Mouse (Mus musculus) macrophage (primary cell): Measurements from ENCODE around the gene Zfp146. TPM values are rescaled to one million over a fixed set of nuclear protein-coding genes. Genes with fewer than 3 reads are reported as not detected.

Source experiments
- H3K27ac ChIP-seq: fragments of 350-480 bp; formaldehyde crosslinking; 2 replicates; pipeline ENCODE4 v1.9.0; 2021
- H3K36me3 ChIP-seq: fragments of 350-480 bp; formaldehyde crosslinking; 2 replicates; pipeline ENCODE4 v1.9.0; 2021; ENCODE audit errors: inconsistent target
- H3K4me3 ChIP-seq: fragments of 350-480 bp; formaldehyde crosslinking; 2 replicates; pipeline ENCODE4 v1.9.0; 2021; ENCODE audit errors: inconsistent target
- H3K79me2 ChIP-seq: fragments of 350-480 bp; formaldehyde crosslinking; 2 replicates; pipeline ENCODE4 v1.9.0; 2021; ENCODE audit errors: inconsistent target
- WGBS: methylation state at CpG from one replicate; pipeline ENCODE4 v1.1.7; 2026; ENCODE audit warnings: inconsistent platforms; ENCODE audit not compliant: missing documents; 5-methylcytosine and 5-hydroxymethylcytosine counted together
- polyA plus RNA-seq: library from polyadenylated mRNA; stranded (reverse); fragments of 250-400 nt; gene quantifications from 3 replicates; pipeline ENCODE4 v1.2.4, GENCODE M21; 2018; ENCODE audit warnings: inconsistent platforms

The Zfp146 gene
- polyA plus RNA-seq, 1 experiment from 2014 or later = 34.1 TPM

DNA sequence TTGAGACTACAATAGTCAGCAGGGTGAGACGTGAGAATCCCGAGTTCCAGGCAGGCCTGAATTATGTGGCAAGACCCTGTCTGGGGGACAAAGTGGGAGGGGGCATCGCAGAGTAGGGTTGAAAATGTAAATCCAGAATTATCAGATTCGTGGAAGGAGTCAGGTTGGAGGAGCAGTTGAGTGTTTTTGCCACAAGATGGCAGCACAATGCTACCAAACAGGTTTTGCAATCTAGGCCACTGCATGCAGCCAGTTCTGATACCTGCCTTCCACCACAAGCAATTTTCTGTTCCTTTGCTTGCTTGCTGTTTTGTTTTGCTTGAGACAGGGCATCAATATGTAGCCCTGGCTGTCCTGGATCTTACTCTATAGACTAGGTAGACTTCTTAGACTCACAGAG lies 11.8 kb upstream of the Zfp146 start:
- WGBS = 4% methylated on average over 4 of the region's 4 CpGs
- no peak overlapping the region for H3K4me3 ChIP-seq
- H3K36me3 ChIP-seq = peaks cover 14% of the 10 kb centered on the region; the same call in 1 of the 2 replicates
- H3K27ac ChIP-seq = no peak overlapping the region
- no peaks in the 10 kb centered on the region for H3K79me2 ChIP-seq

DNA sequence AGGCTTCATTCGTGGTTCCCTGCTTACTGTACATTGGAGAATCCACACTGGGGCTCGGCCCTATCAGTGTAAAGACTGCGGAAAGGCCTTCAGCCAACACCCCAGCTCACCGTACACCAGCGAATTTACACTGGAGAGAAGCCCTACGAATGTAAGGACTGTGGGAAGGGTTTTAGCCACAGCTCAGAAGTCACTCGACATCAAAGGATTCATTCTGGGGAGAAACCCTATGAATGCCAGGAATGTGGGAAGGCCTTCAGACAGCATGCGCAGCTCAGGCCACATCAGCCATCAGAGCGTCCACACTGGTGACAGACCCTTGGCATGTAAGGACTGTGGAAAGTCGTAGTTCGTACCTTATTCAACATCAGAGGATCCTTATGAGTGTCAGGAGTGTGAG lies 8.7 kb upstream of the Zfp146 start:
- Histone ChIP-seq H3K4me3 (no peak overlapping the region), H3K36me3 (peaks cover 14% of the 10 kb centered on the region; the same call in 1 of the 2 replicates), H3K79me2 (no peaks in the 10 kb centered on the region), H3K27ac (no peak overlapping the region)
- WGBS = 97% methylated on average over 11 of the region's 11 CpGs

DNA sequence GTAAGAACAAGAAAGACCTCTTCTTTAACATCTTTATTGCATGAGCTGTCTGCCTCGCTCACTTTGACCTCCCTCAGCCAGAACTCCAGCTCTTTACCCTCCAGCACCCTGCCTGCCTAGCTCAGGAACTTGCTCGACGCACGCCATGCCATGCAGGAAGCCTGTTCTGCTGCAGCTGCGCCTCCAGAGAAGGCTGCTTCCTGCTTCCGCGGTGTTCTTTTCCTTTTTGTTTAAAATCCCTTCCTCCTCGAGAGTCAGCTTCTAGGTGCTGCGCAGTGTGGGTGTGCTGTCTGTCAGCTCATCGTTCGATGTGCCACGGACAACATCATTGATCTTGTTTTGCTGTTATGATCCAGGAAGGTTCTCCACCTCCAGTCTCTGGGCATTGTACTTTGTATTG lies 6.9 kb upstream of the Zfp146 start:
- 36% methylated on average over 12 of the region's 12 CpGs for WGBS
- Histone ChIP-seq H3K36me3 (peaks cover 14% of the 10 kb centered on the region; the same call in 1 of the 2 replicates), H3K27ac (no peak overlapping the region), H3K4me3 (no peak overlapping the region), H3K79me2 (no peaks in the 10 kb centered on the region)

DNA sequence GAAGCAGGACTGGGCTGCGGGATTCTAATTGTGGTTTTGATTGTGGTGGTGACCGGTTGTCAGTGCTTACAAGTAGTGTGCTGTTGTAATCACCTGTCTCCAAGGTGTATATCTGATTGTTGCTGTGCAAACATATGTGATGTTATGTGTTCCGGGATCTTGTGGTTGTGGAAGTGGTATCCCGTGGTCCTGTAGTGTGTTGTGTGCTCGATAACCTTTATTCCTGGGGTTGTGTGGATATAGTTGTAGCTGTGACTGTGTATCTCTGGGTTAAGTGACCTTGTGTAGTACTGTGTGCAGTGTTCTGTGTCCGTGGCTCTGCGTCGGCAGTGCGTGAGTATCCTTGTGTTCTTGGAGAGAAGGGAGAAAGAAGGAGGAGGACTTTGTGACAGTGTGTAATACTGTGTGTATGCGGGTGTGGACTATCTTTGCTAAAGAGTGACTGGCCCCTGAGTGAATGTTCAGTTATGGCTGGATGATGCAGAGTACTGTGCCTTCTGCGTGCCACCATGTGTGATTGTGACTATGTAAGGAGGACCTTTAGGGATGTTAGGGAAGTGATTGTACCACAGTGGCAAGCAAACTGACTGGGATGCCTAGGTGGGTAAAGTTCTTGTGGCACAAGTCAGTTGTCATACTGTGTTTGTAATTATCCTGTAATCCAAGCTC lies 867 bp upstream of the Zfp146 start:
- H3K27ac ChIP-seq = peak overlapping the region; percentile 80
- no peaks in the 10 kb centered on the region for H3K36me3 ChIP-seq
- H3K79me2 ChIP-seq = peaks cover 41% of the 10 kb centered on the region
- WGBS = 21% methylated on average over 11 of the region's 11 CpGs
- H3K4me3 ChIP-seq = peak overlapping the region; percentile 95

DNA sequence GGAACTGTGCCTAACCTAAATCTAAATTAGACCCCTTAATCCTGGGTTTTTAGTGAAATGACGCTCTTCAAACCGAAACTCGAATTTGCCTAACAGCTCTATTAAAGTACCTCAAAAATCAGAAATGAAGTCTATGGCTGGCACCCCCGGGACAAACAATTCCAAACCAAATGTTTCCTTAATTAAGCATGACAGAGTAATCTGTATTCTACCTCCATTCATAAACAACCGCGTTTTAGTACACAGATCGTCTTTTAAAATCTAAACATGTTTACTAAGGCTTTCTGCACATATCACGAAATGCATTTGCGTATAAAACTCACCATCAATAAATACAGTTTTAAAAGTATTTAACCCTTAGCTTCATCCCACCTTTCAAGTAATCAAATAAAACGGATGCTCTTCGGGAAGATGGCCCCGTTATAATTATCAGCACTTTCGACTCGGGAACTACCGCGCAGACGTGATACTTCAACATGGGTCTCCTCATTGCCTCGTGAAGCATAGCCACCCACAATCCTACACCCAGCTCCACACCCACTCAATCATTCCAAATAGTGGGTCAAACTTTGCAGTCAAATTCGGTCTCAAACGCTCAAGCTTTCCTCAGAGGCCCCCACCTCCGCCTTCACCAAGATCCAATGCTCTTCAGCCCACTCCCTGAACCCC lies 502 bp downstream of the Zfp146 start:
- peak overlapping the region; percentile 95 for H3K4me3 ChIP-seq
- 1% methylated on average over 21 of the region's 21 CpGs for WGBS
- H3K27ac ChIP-seq = peak overlapping the region; percentile 80
- H3K36me3 ChIP-seq = no peaks in the 10 kb centered on the region
- H3K79me2 ChIP-seq = peaks cover 55% of the 10 kb centered on the region

DNA sequence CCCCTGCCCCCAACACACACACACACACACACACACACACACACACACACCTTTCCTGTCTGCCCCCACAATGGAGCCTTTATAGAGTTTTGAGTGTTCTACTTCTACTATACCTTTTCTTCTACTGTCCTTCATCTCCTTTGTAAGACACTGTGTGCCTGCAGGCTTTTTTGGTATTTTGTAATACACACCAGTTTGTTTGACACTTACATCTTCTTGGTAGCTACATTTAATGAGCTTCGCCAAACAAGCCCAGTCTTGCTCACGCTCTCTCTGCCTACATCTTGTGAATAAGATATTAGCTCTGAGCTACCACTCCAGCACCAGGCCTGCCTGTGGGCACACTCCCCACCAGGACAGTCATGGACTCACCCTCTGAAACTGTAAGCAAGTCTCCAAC lies 4.8 kb downstream of the Zfp146 start:
- peaks cover 84% of the 10 kb centered on the region for H3K79me2 ChIP-seq
- H3K36me3 ChIP-seq = peaks cover 42% of the 10 kb centered on the region
- 93% methylated on average over 2 of the region's 2 CpGs for WGBS
- no peak overlapping the region for H3K4me3 ChIP-seq
- H3K27ac ChIP-seq = no peak overlapping the region

DNA sequence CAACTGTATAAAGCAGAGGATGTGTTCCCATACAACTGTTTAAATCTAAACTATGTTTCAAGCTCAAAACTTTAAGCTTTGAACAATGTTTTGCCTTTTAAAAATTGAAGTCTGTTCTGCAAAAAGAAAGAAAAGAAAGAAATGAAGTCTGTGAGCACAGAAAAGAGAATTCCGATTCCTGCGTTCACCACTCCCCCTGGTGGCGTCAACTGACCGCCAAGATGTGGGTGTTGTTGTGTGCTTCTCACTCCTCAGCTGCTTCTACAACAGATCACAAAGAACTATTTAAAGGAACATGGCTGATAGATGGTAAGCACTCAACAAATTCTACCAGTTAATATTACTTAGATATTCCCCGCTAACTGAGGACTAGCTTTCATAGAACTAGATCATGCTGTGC lies 6.4 kb downstream of the Zfp146 start:
- Histone ChIP-seq H3K4me3 (no peak overlapping the region), H3K27ac (no peak overlapping the region), H3K36me3 (peaks cover 51% of the 10 kb centered on the region), H3K79me2 (peaks cover 70% of the 10 kb centered on the region)
- 98% methylated on average over 5 of the region's 5 CpGs for WGBS

DNA sequence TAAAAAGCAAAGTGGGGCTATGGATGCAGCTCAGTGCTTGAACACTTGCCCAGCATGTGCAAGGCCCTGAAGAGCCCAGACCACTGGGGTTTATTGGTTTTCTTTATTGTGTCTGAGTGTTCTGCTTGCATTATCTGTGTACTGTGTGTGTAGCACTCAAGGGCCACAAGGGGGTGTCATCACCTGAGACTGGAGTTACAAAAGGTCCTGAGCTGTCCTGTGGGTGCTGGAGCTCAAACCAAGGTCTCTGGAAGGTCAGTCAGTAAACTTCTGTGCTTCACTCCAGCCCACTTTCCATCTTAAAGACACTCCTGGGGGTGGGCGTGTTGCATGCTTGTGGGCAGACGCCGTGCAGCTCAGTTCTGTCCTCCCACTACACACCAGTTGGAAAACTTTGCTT lies 14.0 kb downstream of the Zfp146 start:
- Histone ChIP-seq H3K79me2 (no peaks in the 10 kb centered on the region), H3K27ac (no peak overlapping the region), H3K4me3 (no peak overlapping the region), H3K36me3 (peaks cover 18% of the 10 kb centered on the region)
- 92% methylated on average over 3 of the region's 3 CpGs for WGBS

DNA sequence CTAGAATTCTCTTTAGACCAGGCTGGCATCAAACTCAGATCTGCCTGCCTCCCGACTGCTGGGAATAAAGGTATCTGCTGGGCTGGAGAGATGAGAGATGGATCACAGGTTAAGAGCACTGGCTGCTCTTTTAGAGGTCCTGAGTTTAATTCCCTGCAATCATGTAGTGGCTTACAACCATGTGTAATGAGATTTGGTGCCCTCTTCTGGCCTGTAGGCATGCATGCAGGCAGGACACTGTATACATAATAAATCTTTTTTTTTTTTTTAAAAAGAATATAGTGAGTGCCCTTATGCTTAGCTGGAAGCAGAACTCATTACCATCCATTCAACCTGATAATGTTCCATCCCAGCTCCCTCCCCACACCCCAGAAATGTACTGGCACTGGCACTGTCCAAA lies 15.5 kb downstream of the Zfp146 start:
- 90% methylated on average over 1 of the region's 1 CpGs for WGBS

DNA sequence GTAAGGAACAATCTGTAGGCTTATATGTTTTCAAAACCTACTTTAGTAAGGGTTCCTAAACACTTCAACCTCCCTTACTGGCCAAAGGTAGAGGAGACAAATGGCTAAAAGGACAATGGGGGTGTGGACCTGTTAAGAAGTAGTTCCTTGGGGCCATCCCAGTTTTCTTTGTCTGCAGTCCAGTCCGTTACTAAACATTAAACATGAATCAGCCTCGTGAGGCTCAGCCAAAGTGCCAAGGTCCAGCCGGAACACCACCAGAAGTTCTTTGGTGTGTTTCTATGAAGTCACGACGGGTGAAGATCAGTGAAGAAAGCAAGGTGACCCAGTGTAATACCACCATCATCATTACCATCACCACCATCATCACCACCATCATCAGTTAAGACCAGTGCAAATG lies 22.5 kb downstream of the Zfp146 start:
- WGBS = 96% methylated on average over 5 of the region's 5 CpGs
- Histone ChIP-seq H3K27ac (no peak overlapping the region), H3K36me3 (no peaks in the 10 kb centered on the region), H3K79me2 (no peaks in the 10 kb centered on the region), H3K4me3 (no peak overlapping the region)

More for the DNA sequence above, 15.5 kb downstream of the Zfp146 start:
- peaks cover 4% of the 10 kb centered on the region; the same call in 1 of the 2 replicates for H3K36me3 ChIP-seq
- no peak overlapping the region for H3K27ac ChIP-seq
- no peaks in the 10 kb centered on the region for H3K79me2 ChIP-seq
- no peak overlapping the region for H3K4me3 ChIP-seq

DNA sequence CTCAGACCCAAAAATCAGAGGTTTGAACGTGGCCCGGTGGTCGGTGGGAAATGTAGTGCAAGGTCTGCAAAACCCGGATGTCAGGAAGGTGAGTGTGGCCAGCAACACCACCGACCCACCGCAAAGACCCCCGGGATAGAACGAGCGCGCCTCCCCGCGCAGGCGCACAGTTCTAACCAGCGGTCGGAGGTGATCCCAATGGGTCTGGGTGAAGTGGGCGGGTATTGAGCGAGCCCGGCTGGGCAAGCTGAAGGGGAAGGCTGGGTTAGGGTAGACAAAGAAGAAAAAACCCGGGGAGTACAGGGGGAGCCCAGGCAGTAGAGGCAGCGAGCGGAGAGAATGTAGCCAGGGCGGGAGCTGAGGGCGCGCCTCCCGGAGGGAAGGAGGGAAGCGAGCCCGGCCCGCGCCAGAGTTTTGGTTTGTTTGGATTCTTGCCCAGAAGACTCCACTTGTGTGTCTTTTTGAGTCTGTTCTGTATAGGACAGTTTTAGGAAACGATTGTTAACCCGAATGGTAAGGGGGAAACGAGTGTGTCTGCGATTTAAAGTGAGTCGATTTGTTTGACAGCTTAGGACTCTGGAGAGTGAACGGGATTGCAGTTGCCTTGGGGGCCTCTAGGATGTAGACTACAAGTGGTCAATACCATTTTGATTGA lies 25.9 kb downstream of the Zfp146 start:
- Histone ChIP-seq H3K36me3 (no peaks in the 10 kb centered on the region; the same call in 1 of the 2 replicates), H3K79me2 (no peaks in the 10 kb centered on the region; the same call in 1 of the 2 replicates), H3K27ac (no peak overlapping the region), H3K4me3 (no peak overlapping the region)
- WGBS = 10% methylated on average over 35 of the region's 35 CpGs

DNA sequence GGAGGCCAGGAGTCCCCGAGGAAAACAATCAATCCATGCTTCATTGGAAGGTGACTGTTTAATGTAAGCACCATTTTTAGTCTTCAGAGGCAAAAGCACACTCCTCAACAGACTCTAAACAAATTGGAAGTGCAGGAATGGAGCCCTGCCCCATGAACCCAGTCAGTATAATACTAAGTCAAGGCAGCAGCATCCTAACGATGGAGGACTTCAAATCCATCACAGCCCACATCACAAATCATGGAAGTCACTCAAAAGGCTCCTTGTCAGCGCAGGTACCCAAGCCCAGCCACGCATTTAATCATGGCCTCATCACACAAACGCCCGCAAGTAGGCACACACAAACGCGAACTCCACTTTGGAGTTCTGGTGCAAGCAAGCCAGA lies 26.4 kb downstream of the Zfp146 start:
- no peak overlapping the region for H3K4me3 ChIP-seq
- peaks cover 5% of the 10 kb centered on the region; the same call in 1 of the 2 replicates for H3K36me3 ChIP-seq
- no peak overlapping the region for H3K27ac ChIP-seq
- peaks cover 3% of the 10 kb centered on the region; the same call in 1 of the 2 replicates for H3K79me2 ChIP-seq
- 20% methylated on average over 8 of the region's 8 CpGs for WGBS

DNA sequence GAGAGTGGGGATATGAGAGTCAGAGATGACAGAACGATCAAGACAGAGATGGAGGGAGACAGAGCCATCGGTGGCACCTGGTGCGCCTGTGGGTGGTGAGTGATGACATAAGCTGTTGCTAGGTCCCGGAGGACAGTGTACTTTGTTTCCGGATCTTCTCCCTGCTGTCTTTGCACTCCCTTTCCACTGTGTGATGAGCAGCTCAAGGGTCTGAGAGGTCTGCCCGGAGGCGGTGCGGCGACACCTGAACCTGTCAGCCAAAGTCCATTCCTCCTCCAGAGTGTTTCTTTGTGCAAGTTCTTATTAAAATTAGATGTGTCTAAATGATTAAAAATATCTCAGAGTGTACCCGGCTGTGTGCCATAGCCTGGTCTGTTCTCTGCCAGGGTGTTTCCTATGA lies 32.7 kb downstream of the Zfp146 start:
- peaks cover 67% of the 10 kb centered on the region for H3K36me3 ChIP-seq
- no peak overlapping the region for H3K27ac ChIP-seq
- peaks cover 38% of the 10 kb centered on the region; the same call in 1 of the 2 replicates for H3K79me2 ChIP-seq
- H3K4me3 ChIP-seq = no peak overlapping the region
- 96% methylated on average over 10 of the region's 10 CpGs for WGBS

DNA sequence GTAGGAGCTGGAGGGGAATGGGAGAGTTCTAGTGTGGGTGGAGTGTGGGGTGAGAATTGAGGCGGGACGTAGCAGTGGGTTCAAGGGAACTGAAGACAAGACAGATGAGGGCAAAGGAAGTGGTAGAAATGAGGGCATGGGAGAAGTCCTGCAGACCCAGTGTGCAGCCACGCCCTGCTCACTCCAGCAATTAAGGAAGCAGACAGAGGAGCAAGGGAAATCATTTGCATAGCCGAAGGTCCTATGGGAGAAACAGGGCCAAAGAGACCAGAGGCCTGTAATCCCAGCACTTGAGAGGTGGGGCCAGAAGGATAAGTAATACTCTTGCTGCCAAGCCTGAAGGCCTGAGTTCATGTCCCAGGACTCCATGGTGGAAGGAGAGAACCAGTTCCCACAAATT lies 37.2 kb downstream of the Zfp146 start:
- 94% methylated on average over 4 of the region's 4 CpGs for WGBS
- H3K36me3 ChIP-seq = peaks cover 91% of the 10 kb centered on the region
- H3K27ac ChIP-seq = no peak overlapping the region
- H3K79me2 ChIP-seq = peaks cover 45% of the 10 kb centered on the region
- no peak overlapping the region for H3K4me3 ChIP-seq

DNA sequence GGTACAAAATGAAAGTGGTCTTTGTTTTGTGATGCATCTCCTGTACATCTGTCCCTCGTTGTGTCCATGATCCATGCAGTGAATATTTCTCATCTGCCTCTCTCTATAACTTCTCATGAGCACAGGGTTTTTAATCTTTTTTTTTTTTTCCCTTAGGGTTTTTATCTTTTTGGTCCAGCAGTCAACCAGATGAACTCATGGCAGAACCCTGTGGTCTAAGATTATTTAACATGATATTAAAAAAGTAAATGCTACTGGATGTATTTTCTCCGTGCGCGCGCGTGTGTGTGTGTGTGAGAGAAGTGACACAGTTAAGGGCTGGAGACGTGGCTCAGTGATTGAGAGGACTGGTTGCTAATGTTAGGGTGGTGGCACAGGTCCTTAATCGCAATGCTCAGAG lies 39.6 kb downstream of the Zfp146 start:
- Histone ChIP-seq H3K79me2 (peaks cover 46% of the 10 kb centered on the region), H3K27ac (no peak overlapping the region), H3K4me3 (no peak overlapping the region), H3K36me3 (peaks cover 86% of the 10 kb centered on the region)
- WGBS = 100% methylated on average over 8 of the region's 8 CpGs
